Comparison of ENCODE assay signal across 8 mouse cellular contexts in the genomic region with DNA sequence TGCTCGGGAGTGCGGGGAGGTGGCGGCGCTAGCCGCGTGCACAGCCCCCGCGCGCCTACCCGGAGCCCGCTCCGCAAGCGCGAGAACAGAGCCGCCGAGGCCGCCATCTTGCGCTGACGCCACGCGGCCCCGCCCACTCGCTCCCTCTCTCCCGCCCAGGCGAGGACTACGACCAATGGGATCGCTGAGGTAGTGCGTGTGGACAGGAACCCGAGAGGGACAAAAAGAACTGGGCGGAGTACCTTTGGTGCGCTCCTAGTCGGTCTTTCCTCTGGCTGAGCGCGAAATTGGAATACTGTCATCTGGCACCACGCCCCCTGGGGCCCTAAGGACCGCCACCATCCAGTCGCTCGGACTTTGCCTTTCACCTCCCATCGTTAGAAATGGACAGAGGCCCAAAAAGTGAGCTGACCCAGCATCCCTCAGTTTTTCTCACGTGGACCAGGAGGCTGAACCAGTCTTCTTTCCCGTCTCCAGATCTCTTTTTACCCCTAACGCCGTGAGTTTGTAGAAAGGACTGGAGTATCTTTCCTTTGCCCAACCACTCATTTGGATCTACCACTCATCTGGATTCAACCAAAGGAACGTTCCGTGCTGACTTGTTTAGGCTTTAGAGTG. TPM values are rescaled to one million over a fixed set of nuclear protein-coding genes. Genes with fewer than 3 reads are reported as not detected.
DNase-seq lines count a peak whose midpoint lies in the region; ATAC-seq and TF ChIP-seq lines count a peak whose summit lies in the region.

Timm50 (minus strand) TSS at position 147 of the 618 bp plus-strand sequence.

- H3K36me3 ChIP-seq in ES-E14 (ENCODE audit: control insufficient read depth, insufficient read depth, low read length, poor library complexity, severe bottlenecking): peaks cover 52% of the 10 kb centered on the region
- H3K36me3 ChIP-seq in forebrain, embryonic 15.5 days: peaks cover 61% of the 10 kb centered on the region

- intact Hi-C loops in heart, postnatal 25 days (cut with DNase I): loop anchor here (2.0 kb wide), 1 partner anchor 25 kb away; no protein-coding TSS in a partner anchor

- peak within 1 kb of the TSS; percentile 97 for H3K9ac ChIP-seq in ES-E14 (ENCODE audit: insufficient read depth, low read depth, low read length, poor library complexity, severe bottlenecking)
- H3K9ac ChIP-seq in forebrain, embryonic 15.5 days (replicated peaks): peak within 1 kb of the TSS; percentile 85

- 1% methylated on average over 45 of the region's 45 CpGs for WGBS in forebrain, embryonic 15.5 days
- WGBS in lung, adult 2 months: under 1% methylated on average over 45 of the region's 45 CpGs

- in situ Hi-C loops in ES-E14 (cut with MboI; ENCODE audit: low sequenced_read_pairs in 2 of 2, unreplicated experiment in 2 of 2): no loop called here

- H3K4me1 ChIP-seq in ES-E14 (ENCODE audit: control insufficient read depth in 2 of 2, insufficient read depth in 2 of 2, low read length in 2 of 2, poor library complexity in 1 of 2): peaks cover 2 to 4% of the 10 kb centered on the region in 2 experiments
- H3K4me1 ChIP-seq in forebrain, embryonic 15.5 days: peaks cover 22% of the 10 kb centered on the region
- peaks cover 4% of the 10 kb centered on the region; the same call in 1 of the 2 replicates for H3K4me1 ChIP-seq in lung, adult 2 months (ENCODE audit: control insufficient read depth, insufficient read depth, low read length)

- peak within 1 kb of the TSS; percentile 97 to 100 for H3K4me3 ChIP-seq in ES-E14 (ENCODE audit: insufficient read depth in 1 of 2, low read depth in 1 of 2, low read length in 2 of 2, poor library complexity in 1 of 2, severe bottlenecking in 1 of 2)
- peak within 1 kb of the TSS; percentile 89 for H3K4me3 ChIP-seq in forebrain, embryonic 15.5 days
- peak within 1 kb of the TSS; percentile 71 for H3K4me3 ChIP-seq in lung, adult 2 months (replicated peaks; ENCODE audit: extremely low read depth, low read depth, low read length)

- H3K9me3 ChIP-seq in ES-E14 (ENCODE audit: control insufficient read depth, insufficient read depth, low read depth, low read length): no peaks in the 10 kb centered on the region
- H3K9me3 ChIP-seq in forebrain, embryonic 15.5 days: no peaks in the 10 kb centered on the region

- peak; percentile 59; the same call in 1 of the 2 replicates for TF ChIP-seq POLR2A in lung, adult 2 months (IDR thresholded peaks at IDR 0.05; ENCODE audit: borderline replicate concordance, extremely low read depth, low read depth, low read length)

- H3K4me2 ChIP-seq in forebrain, embryonic 15.5 days (replicated peaks): peak within 1 kb of the TSS; percentile 87

- DNase-seq in ES-E14 (ENCODE audit: low read depth, low spot score): peak; percentile 95
- DNase-seq in cerebellum, adult 11-12 months: peak; percentile 97
- peak; percentile 94 for DNase-seq in heart, postnatal 25 days (ENCODE audit: low spot score)
- peak; percentile 98 to 99 for DNase-seq in layer of hippocampus, adult 18-20 months (ENCODE audit: low spot score in 2 of 2)
- DNase-seq in lung, adult 2 months: peak; percentile 97
- DNase-seq in thymus, adult 18-20 months: peak; percentile 92 to 93

- no peaks in the 10 kb centered on the region for H3K27me3 ChIP-seq in forebrain, embryonic 15.5 days

- no peak for TF ChIP-seq CTCF in lung, adult 2 months (IDR thresholded peaks at IDR 0.05; ENCODE audit: insufficient read depth, low read length)

- ATAC-seq in forebrain, embryonic 15.5 days (replicated peaks): peak; percentile 98
- peak; percentile 97 for ATAC-seq in neutrophil, adult 5-6 weeks (ENCODE audit: extremely low read depth, insufficient number of reproducible peaks, low FRiP score, poor library complexity, severe bottlenecking)

- H3K27ac ChIP-seq in ES-E14 (ENCODE audit: insufficient read depth, low read depth, low read length, poor library complexity, severe bottlenecking): peak within 1 kb of the TSS; percentile 76
- H3K27ac ChIP-seq in forebrain, embryonic 15.5 days (replicated peaks): peak within 1 kb of the TSS; percentile 79

TF ChIP-seq in ES-E14, 5 proteins besides CTCF, POLR2A, EP300 and RAD21:
- no peak for TF ChIP-seq ZC3H11A (IDR thresholded peaks at IDR 0.05; ENCODE audit: borderline replicate concordance, low read depth, low read length)
- peak; percentile 28; the same call in 1 of the 2 replicates for TF ChIP-seq MAFK (IDR thresholded peaks at IDR 0.05; ENCODE audit: insufficient read depth, low read depth, low read length)
- no peak for TF ChIP-seq CHD2 (IDR thresholded peaks at IDR 0.05; ENCODE audit: low read depth, low read length)
- TF ChIP-seq ZNF384 (IDR thresholded peaks at IDR 0.05; ENCODE audit: low read depth, low read length): no peak
- TF ChIP-seq HCFC1 (IDR thresholded peaks at IDR 0.05; ENCODE audit: borderline replicate concordance, insufficient read depth, low read length): peak; percentile 55; the same call in 1 of the 2 replicates

RNA-seq across cellular contexts. Expression of gene Timm50, which starts in this region (rescaled TPM):
- 124 and 159 TPM in 2 replicates for total RNA-seq in ES-E14 (2012; rRNA removed)
- 149 and 158 TPM in 2 replicates for polyA plus RNA-seq in forebrain, embryonic 15.5 days (2015; fragmentation: Nextera tagmentation; extraction: Ambion mirVana)
- 10 to 100 TPM; 60.5 to 61.7 TPM for total RNA-seq in heart, postnatal 25 days (2021)
- 10 to 100 TPM; 42.4 to 44.3 TPM for total RNA-seq in layer of hippocampus, adult 18-20 months (2021)
- polyA plus RNA-seq in lung, adult 2 months (2012; rRNA removed): 38.8 and 44.4 TPM in 2 replicates
- total RNA-seq in neutrophil, adult 5-6 weeks (2017): 8.5 and 10.0 TPM in 2 replicates

Comparison
In these comparisons a context has a peak if more than half of its experiments do, and no peak if none do; other contexts are left out.
1. Peak in every context shown above with its lines: DNase-seq, ATAC-seq, H3K4me3 ChIP-seq and H3K27ac ChIP-seq.